29 mouse cellular contexts compared by ENCODE assay signal in genomic region chr5:137117994-137118393, GRCm38 (mm10). TPM values are rescaled to one million over a fixed set of nuclear protein-coding genes. Genes with fewer than 3 reads are reported as not detected.
"Had no signal": no experiment of that assay in that cellular context is flagged by ENCODE, and none has a peak within 500 bp of the region (broad histone marks: within the 10 kb centered on the region; RNA-seq: fewer than 3 reads in every experiment).

No protein-coding gene starts in this region.

RNA-seq across cellular contexts. Expression of gene Muc3, which starts 31.1 kb away (rescaled TPM):
- total RNA-seq: common myeloid progenitor, adult 5-6 weeks; forebrain, postnatal 0 days; gastrocnemius, adult 18-20 months; gastrocnemius, adult 2 months; gastrocnemius, adult 8-10 months; gastrocnemius, postnatal 10 days; gastrocnemius, postnatal 14 days; gastrocnemius, postnatal 25 days; gastrocnemius, postnatal 36 days; gastrocnemius, postnatal 4 days; granulocyte monocyte progenitor cell, adult 5-6 weeks; heart, adult 18-20 months; heart, adult 2 months; heart, adult 8-10 months had no signal
- polyA plus RNA-seq: cortical plate, adult 2 months; embryonic facial prominence, embryonic 10.5 days; embryonic facial prominence, embryonic 11.5 days; embryonic facial prominence, embryonic 12.5 days; embryonic facial prominence, embryonic 13.5 days; embryonic facial prominence, embryonic 14.5 days; embryonic facial prominence, embryonic 15.5 days; erythroblast, embryonic 14.5 days; forebrain, embryonic 10.5 days; forebrain, embryonic 11.5 days; forebrain, embryonic 12.5 days; forebrain, embryonic 13.5 days; forebrain, embryonic 14.5 days; forebrain, embryonic 15.5 days; forebrain, embryonic 16.5 days; forebrain, postnatal 0 days; heart, adult 2 months had no signal

RNA-seq across cellular contexts. Expression of gene Serpine1, which starts 45.9 kb away (rescaled TPM):
- total RNA-seq: common myeloid progenitor, adult 5-6 weeks; granulocyte monocyte progenitor cell, adult 5-6 weeks had no signal
- polyA plus RNA-seq: erythroblast, embryonic 14.5 days; forebrain, embryonic 11.5 days had no signal
